Mouse (Mus musculus) layer of hippocampus, adult 18-20 months (tissue): ENCODE results near the gene Greb1. TPM values are rescaled to one million over a fixed set of nuclear protein-coding genes. Genes with fewer than 3 reads are reported as not detected.
"Not testable (repeated sequence)": the region's sequence is repeated elsewhere in the genome, so short reads cannot be mapped to it uniquely, and the experiment has no call there.

Experiments used
- DNase-seq, 2 experiments: peaks; one replicate each; pipeline ENCODE4 v3.0.0; 2022; ENCODE audit warnings: low spot score in 2 of 2
- total RNA-seq, 2 experiments: library from RNA; stranded (reverse); gene quantifications; 2 replicates each; pipeline ENCODE4 v1.2.3; 2021

The Greb1 gene
- total RNA-seq, 2 experiments from 2014 or later = 0.28 to 0.72 TPM

DNA sequence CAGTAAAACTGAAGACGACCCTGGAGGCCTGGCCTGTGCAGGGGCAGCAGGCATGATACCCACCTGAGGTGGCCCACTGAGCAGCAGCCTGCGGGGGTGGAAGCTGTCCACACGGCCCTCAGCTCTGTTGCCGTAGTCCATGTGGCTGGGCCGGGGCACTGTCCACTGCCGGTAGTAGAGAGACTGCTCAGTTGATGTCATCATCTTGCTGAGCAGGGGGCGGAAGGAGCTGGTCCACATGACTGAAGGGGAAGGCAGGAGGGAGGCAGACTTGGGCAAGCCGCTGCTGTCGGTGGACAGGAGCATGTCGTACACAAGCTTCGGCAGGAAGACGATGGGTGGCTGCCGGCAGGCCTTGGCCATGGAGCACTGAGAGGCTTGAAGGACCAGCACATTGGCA, 104.5 kb downstream of the Greb1 start:
- no peak for DNase-seq

DNA sequence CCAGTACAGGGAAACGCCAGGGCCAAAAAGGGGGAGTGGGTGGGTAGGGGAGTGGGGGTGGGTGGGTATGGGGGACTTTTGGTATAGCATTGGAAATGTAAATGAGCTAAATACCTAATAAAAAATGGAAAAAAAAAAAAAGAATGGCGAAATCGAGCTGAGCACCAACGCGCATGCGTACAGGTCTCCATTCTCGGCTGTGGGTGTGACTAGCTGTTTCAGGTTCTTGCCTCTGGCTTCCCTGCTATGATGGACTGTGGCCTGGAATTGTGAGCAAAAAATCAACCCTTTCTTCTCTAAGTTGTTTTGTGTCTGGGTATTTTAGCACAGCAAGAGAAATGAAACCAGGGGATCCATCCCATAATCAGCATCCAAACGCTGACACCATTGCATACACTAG, 105.4 kb downstream of the Greb1 start:
- not testable (repeated sequence) for DNase-seq

DNA sequence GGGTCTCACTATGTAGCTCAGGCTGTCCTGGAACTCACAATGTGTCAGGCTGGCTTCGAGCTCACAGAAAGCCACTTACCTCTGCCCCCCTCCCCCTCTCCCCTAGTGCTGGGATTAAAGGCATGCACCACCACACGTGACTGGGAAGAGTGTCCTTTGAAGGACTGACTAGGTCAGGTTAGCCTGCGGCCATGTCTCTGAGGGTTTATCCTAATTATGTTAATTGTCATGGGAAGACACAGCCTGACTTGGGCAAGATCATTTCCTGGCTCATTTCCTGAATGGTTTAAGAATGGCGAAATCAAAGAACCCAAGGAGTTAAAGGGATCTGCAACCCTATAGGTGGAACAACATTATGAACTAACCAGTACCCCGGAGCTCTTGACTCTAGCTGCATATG, 105.9 kb downstream of the Greb1 start:
- DNase-seq = no peak

DNA sequence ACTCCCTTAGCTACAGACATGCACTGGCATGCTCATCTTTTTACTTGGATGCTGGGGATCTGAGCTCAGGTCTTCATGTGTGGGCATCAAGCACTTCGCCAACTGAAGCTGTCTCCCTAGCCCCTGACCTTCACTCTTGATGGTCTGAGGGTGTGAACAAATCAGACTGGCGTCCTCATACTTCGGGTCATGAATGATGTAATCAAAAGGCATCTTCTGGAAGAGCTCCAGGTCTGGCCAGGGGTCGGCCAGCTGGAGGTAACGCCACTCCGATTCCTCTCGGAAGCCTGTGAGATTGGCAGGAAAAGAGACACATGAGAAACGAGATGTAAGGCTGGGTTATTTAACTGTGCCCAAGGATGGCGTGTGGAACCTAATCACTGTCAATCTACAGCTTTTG, 110.1 kb downstream of the Greb1 start:
- no peak for DNase-seq

DNA sequence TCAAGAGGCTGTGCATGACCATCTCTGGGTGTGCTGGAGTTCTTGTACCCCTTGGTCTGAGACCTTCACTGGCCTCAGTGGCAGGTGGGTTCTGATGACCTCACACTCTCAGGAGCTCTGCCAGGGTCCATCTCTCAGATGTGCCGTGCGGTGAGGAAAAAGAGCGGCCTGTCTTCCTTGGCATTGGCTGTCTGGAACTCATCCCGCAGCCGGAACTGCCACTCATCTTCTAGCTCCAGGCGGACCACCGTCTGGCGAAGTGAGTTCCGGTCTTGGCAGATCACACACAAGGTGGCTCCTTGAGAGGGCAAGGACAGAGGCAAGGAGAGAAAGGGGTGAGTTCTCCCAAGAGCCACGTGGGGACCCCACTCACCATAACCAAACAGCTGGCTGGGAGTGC, 128.4 kb downstream of the Greb1 start:
- DNase-seq = no peak

DNA sequence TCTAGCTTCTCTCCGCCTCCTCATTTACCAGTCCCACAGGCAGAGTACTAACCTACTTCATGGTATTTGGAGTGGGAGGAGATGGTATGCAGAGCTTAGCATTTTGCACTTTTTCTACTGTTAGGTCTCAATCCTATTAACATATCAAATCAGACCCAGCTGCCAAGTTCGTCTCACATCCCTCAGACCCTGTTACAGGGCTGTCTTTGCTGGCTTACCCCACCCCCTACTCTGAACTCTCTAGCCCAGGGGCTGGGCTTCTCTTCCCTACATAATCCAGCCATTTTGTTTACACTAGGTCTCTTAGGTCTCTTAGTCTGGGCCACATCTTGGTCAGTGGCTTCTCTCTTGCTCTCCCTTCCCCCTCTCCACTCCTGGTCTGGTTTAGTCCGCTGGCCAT, 131.5 kb downstream of the Greb1 start:
- DNase-seq = no peak

DNA sequence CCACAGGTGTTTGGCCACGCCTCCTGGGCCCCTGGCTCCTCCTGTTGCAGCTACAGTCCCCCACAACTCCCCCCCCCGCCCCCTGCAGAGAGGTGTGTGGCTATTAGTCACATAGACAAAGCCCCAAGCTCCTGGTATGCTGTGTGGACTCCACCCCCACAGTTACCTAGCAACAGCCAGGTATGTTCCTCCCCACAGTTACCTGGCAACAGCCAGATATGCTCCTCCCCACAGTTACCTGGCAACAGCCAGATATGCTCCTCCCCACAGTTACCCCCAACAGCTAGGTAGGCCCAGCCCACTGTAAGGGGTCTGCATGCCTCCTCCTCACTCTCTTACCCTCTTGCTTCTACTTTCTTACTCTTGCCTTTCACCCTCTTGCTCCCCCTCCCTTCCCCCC, 135.7 kb downstream of the Greb1 start:
- no peak for DNase-seq

DNA sequence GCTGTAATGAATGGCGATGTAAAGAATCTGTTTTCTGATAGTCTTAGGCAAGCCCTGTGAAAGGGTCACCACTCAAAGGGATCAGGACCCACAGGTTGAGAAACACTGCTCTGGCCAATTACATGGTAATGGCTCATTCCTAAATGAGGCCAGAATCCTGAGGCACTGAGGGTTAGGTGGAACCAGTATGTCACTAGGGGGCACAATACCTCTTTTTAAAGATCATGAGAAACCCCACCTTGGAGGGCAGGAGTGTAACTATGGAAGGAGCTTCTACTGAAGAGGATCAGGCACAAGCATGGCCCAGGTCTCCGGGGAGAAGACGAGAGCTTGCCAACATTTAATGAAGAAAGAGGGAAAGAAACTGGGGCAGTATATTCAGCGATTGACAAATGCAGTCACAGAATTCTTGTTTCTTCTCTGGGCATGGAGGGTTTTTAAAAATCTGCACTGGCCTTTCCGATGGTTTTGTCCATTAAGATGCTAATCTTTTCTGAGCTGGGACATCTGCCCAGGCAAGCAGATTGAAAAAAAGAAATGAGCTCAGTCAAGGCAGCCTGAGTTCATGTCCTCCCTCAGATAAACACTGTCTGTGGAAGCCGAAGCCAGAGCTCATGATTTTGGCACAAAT, 137.6 kb downstream of the Greb1 start:
- peak in 1 of 2 experiments; percentile 60 for DNase-seq

DNA sequence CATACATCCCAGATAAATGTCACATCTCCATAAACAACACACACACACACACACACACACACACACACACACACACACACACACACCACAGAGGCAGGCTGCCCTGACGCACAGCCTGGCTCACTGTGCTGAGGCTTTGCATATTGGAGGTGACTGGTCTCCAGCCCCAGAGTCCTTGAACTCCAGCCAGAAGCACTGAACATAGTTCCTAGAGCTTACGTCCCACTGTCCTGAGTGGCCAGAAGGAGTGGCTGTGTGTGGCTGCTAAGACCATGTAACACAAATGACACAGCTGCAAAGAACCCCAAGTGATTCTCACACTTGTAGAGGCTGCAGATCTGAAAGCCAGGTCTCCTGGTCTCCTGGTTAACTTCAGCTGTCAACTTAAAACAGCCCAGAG, 138.8 kb downstream of the Greb1 start:
- DNase-seq = no peak

DNA sequence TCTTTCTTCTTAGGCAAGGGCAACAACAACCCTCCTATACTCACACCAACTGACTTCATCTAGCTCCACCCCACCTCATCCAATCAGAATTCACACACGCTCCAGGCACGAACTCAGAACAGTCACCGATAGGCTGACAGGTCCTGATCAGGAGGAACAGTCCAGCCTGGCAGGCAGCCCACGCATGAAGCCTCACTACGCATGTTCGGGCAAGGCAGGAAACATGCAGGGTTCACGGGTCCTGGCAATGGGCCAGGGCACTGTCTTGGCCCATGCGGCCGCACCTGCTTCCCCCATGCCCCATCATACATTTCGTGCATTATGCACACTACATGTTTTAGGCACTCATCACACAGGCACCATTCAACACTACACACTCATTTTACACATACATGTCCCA, 139.2 kb downstream of the Greb1 start:
- DNase-seq = no peak

DNA sequence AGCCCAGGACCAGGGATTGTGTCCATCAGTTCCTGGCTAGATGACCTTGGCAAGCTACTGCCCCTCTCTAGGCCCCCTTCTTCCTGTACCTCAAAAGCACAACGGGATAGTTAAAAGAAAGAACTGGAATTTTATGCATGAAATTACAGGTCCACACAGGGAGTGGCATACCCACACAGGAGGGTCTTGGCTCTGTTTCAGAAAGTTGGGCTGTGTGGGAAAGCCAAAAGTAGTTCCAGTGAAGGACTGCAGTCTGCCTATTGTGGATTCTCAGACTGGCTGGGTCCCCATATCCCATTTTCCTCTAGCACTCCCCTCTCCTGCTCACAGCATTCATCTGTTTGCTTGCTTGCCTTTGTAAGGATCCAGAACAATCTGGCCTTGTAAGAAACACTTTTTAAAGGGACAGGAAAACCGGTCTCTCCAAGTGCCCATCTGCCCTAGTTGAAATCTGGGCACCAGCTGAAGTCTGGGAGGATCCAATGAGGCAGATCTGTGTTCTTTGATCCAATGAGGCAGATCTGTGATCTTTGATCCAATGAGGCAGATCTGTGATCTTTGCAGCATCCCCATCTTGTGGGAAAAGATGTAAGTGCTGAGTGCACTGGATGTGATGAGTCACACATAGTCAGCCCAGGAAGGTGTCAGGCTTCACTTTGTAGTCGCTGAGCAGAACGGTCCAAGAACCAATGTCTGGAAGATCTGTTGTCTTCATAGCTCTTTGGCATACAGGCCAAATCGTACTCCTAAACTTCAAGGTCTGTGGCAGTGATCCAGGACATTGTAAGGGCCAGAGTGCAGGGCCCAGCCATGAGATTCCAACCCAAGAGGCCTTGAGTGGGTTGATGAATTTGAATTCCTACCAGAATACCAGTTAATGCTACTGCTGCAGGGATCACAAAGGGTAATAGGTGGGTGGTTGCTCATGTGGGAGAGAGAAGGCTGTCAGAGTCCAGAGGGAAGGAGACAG, 143.5 kb downstream of the Greb1 start:
- DNase-seq = peak; percentile 33 to 66

DNA sequence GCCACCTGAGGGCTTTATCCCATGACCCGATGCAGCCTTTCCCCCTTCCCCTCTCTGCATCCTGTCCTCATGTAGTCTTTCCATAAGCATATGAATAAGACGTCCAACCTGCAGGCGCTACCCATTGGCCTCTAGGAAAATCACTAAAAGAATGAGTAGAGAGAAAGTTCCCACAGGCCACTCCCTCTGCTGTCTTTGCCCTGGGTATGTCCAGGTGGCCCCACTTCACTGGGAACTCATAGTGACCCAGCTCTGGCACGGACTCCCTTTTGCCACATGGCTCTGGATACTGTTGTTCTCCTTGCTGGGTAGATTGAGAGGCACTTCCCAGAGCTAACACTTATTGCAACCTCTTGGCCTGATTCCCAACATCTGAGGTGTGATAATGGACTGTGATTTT, 145.1 kb downstream of the Greb1 start:
- no peak for DNase-seq

DNA sequence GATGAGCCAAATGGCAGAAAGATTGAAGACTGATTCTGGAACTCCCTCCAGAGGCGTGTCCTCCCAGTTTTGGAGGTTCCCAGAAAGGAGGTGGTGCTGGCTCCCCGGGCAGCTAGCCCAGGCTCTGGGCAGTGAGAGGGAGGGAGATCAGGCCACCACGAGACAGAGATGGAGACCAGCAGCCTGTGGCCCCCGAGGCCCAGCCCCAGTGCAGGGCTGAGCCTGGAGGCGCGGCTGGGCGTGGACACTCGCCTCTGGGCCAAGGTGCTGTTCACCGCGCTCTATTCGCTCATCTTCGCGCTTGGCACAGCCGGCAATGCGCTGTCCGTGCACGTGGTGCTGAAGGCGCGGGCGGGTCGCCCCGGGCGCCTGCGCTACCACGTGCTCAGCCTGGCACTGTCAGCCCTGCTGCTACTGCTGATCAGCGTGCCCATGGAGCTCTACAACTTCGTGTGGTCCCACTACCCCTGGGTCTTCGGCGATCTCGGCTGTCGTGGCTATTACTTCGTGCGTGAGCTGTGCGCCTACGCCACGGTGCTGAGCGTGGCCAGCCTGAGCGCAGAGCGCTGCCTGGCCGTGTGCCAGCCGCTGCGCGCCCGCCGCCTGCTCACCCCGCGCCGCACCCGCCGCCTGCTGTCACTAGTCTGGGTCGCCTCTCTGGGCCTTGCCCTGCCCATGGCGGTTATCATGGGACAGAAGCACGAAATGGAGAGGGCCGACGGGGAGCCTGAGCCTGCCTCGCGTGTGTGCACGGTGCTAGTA, 147.2 kb downstream of the Greb1 start, which contains the start of gene Ntsr2:
TSS of gene Ntsr2 (plus strand) at position 51 of the 762 bp plus-strand sequence.
- DNase-seq = peak; percentile 54 to 71

DNA sequence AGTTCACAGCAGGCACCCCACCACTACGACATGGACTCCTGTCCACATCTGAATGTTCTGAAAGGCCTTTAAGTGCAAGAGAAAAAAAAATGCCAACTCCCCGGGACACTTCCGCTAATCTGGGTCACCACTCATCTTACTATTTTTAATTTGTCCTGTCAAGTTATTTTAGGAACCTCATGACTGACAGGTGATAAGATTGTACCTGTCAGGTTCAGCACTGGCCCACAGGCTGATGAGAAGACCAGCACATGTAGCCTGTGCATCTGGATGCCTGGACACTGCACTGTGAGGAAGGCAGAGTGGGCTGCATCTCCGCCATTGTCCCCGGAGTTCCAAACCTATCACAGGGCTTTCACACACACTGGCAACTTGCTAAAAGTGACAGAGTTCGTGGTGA, 150.9 kb downstream of the Greb1 start:
- DNase-seq = no peak

DNA sequence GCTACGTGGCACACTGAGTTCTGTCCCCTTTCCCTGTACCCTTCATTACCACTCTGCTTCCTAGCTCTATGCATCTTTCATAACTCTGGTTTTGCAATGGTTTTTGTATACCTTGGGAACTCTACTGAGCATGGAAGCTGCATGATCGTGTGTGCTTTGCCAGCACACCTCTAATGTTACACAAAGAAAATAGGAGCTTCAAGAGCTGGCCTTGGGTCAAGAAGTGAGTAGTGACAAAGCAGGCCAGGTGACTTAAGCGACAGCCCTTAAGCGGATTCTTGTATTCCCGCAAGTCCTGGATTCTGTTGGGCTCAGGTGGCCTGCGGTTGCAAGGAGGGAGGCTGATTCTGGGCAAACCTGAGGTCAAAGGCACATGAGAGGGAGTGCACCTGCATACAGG, 152.4 kb downstream of the Greb1 start:
- DNase-seq = no peak

DNA sequence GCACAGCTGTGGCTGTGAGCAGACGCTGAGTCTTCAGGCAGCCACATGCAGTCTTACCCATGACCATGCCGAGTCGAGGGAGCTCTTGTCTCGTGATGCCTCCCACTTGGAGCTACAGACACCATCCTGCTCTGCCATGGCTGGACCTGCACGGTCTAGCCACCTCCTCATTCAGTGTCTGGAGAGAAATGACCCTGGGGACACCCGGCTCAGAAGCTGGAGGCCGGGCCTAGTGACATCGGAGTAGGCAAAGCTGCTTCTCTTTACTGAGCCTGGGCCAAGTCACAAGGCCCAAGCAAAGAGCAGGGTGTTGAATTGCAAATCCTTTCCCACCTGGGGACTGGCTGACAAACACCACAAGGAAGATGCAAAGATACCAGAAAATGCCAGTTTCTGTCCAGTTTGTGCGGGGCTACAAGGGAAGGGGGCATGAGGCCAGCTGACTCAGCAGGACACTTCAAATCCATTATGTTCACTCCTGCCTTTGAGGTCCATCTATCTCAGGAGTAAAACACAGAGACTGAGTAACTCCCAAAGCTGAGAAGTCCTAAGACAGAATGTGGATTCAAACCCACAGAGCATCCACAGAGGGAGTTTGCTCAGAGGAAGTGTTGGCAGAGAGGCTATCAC, 153.8 kb downstream of the Greb1 start:
- DNase-seq = no peak

DNA sequence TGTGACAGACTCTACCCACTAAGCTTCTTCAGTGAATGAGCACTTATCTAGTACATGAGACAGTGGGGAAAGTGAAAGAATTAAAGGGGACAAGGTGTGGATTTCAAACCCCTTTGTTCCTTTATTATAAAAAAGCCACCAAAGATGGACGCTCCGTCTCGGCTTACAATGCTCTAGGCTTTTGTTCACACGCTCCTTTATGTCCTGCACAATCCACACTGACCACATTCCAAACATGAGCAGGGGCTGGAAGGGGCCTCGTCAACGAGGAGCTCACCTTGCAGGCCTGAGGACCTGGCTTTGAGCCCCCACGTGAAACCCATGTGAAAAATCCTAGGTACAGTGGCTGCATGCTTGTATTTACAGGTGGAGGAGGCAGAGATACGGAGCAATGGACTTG, 156.0 kb downstream of the Greb1 start:
- DNase-seq = no peak

DNA sequence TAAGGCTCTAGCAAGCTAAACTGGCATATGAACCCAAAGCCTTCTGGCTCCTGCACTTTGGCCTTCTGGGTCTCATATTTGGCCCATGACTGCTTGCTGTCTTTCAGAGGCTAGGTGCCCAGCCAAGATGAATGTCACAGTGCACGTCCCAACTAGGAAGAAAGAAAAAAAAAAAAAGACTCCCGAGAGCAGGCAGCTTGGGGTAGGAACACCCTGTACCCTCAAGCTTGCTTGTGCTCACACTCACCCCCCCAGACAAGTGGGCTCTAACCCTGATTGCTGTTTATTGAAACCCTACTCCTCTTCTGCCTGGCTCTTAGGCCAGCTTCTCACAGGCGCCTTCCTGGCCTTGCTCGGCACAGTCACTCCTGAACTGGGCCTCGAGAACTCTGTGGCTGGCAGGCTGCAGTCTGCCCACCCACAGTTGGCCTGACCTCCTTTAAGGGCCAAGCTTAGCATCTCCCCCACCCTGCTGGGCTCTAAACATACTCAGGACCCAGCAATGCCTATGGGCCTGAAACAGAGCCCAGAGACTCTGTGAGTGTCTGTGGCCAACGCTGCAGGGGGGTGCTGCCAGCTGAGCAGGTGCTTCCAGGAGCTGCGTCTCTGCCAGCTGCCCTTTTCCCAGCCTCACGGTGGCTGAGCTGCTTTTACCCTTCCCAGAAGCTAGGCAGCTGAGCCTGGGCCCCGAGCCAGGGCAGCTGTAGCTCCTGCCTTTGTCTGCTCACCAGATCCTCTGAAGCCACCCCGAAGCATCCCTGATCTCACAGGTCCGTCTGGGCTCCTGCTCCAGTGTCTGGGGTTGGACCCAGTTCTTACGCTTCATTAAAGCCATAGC, 157.0 kb downstream of the Greb1 start:
- peak in 1 of 2 experiments; percentile 35 for DNase-seq

DNA sequence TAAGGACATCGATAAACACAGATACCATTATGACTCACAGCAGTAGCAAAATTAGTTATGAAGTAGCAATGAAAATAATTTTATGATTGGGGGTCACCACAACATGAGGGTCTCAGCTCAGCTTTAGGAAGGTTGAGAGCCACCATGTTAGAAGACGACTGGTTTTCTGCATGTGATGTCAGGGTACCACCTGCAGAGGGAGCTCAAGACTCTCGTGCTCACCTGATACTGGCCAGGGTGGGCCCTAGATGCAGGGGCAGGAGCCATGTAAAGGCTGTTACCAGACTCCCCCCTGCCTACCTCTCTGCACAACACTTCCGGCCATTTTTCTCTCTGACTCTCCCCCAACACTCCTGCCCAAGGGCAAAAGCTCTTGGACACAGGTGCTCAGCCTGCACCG, 158.7 kb downstream of the Greb1 start:
- no peak for DNase-seq

DNA sequence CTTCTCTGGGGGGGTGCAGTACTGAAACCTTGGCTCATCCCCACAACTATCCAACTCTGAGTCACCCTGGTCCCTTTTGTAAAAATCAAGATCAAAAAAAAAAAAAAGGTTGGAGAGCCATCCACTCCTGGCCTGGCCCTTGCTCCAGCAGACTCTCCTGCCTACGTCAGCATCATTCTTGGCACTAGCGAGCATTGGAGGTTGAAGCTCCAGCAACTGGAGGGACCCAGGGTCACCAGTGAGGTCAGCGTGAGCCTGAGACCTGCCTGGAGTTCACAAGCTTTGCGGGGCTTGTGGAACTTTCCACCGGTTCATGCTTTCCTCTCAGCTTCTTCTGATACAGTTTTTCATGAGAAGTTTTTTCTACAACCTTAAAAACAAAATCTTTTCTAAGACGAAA, 160.6 kb downstream of the Greb1 start:
- no peak for DNase-seq
